ENCODE assay signal across 12 mouse cellular contexts in genomic region chr4:86189853-86190252, GRCm38 (mm10).
DNase-seq lines count a peak whose midpoint lies in the region; ATAC-seq and TF ChIP-seq lines count a peak whose summit lies in the region.
"Had no signal": no experiment of that assay in that cellular context is flagged by ENCODE, and none has a peak within 500 bp of the region (broad histone marks: within the 10 kb centered on the region; RNA-seq: fewer than 3 reads in every experiment).

No protein-coding gene starts in this region.

- H3K36me3 ChIP-seq in intestine, embryonic 14.5 days (ENCODE audit: control insufficient read depth, insufficient read depth, low read length) = no peaks in the 10 kb centered on the region
- H3K36me3 ChIP-seq in intestine, postnatal 0 days (ENCODE audit: control insufficient read depth, insufficient read depth) = no peaks in the 10 kb centered on the region
- H3K36me3 ChIP-seq in hindbrain, embryonic 16.5 days (ENCODE audit: control insufficient read depth, insufficient read depth, low read length) = no peaks in the 10 kb centered on the region
- H3K36me3 ChIP-seq in liver, embryonic 11.5 days (ENCODE audit: control insufficient read depth, insufficient read depth, low read length) = no peaks in the 10 kb centered on the region

- H3K9ac ChIP-seq in intestine, embryonic 14.5 days (ENCODE audit: low read length) = no peak overlapping the region
- H3K9ac ChIP-seq in intestine, postnatal 0 days (ENCODE audit: low read depth, low read length) = no peak overlapping the region
- H3K9ac ChIP-seq in hindbrain, embryonic 16.5 days (ENCODE audit: low read depth, low read length) = no peak overlapping the region
- no peak overlapping the region for H3K9ac ChIP-seq in liver, embryonic 11.5 days (ENCODE audit: low read depth, low read length)
- H3K9ac ChIP-seq: liver, postnatal 0 days had no signal

- no peaks in the 10 kb centered on the region for H3K9me3 ChIP-seq in intestine, embryonic 14.5 days (ENCODE audit: control insufficient read depth, low read length)
- no peaks in the 10 kb centered on the region for H3K9me3 ChIP-seq in intestine, postnatal 0 days (ENCODE audit: control insufficient read depth)
- 0 out of 2 replicates have a peak, but pooled peaks cover 2% of the 10 kb centered on the region for H3K9me3 ChIP-seq in hindbrain, embryonic 16.5 days (ENCODE audit: control insufficient read depth, low read length)
- no peaks in the 10 kb centered on the region for H3K9me3 ChIP-seq in liver, embryonic 11.5 days (ENCODE audit: control insufficient read depth, low read length)

- ATAC-seq in intestine, embryonic 14.5 days (replicated peaks; ENCODE audit: low FRiP score, low TSS enrichment, low read depth) = peak; percentile 70; the same call in 1 of the 2 replicates
- no peak for ATAC-seq in intestine, postnatal 0 days
- ATAC-seq in hindbrain, embryonic 16.5 days = peak; percentile 76
- ATAC-seq in liver, embryonic 11.5 days (replicated peaks; ENCODE audit: low FRiP score) = no peak
- ATAC-seq: activated CD4-positive, CD25-positive, alpha-beta regulatory T cell, adult 4 months; liver, postnatal 0 days had no signal

- peaks cover 8% of the 10 kb centered on the region; the same call in 1 of the 2 replicates for H3K4me1 ChIP-seq in intestine, embryonic 14.5 days (replicated peaks; ENCODE audit: control insufficient read depth, insufficient read depth, low read length)
- no peaks in the 10 kb centered on the region for H3K4me1 ChIP-seq in intestine, postnatal 0 days (replicated peaks; ENCODE audit: control insufficient read depth, insufficient read depth, low read length)
- H3K4me1 ChIP-seq in hindbrain, embryonic 16.5 days (ENCODE audit: control insufficient read depth, insufficient read depth, low read depth, low read length) = no peaks in the 10 kb centered on the region
- H3K4me1 ChIP-seq in liver, embryonic 11.5 days (replicated peaks; ENCODE audit: control insufficient read depth, insufficient read depth, low read length) = no peaks in the 10 kb centered on the region

- 25% methylated on average over 2 of the region's 2 CpGs for WGBS in intestine, embryonic 14.5 days
- WGBS in intestine, postnatal 0 days = 41% methylated on average over 2 of the region's 2 CpGs
- 38% methylated on average over 2 of the region's 2 CpGs for WGBS in hindbrain, embryonic 16.5 days
- 78% methylated on average over 2 of the region's 2 CpGs for WGBS in liver, embryonic 11.5 days

- no peak for TF ChIP-seq CTCF in intestine, postnatal 0 days (IDR thresholded peaks at IDR 0.05; ENCODE audit: low read depth)

- H3K4me2 ChIP-seq in intestine, embryonic 14.5 days (ENCODE audit: low read length) = no peak overlapping the region
- no peak overlapping the region for H3K4me2 ChIP-seq in intestine, postnatal 0 days (replicated peaks; ENCODE audit: low read depth)
- H3K4me2 ChIP-seq in hindbrain, embryonic 16.5 days (ENCODE audit: low read length) = no peak overlapping the region
- no peak overlapping the region for H3K4me2 ChIP-seq in liver, embryonic 11.5 days

- H3K4me3 ChIP-seq in intestine, embryonic 14.5 days (ENCODE audit: low read depth, low read length) = no peak overlapping the region
- no peak overlapping the region for H3K4me3 ChIP-seq in intestine, postnatal 0 days (ENCODE audit: low read depth, low read length)
- no peak overlapping the region for H3K4me3 ChIP-seq in hindbrain, embryonic 16.5 days (ENCODE audit: low read length)
- H3K4me3 ChIP-seq in liver, embryonic 11.5 days (ENCODE audit: low read depth, low read length) = no peak overlapping the region

- no peak for DNase-seq in intestine, embryonic 14.5 days (ENCODE audit: low spot score)
- peak; percentile 8 for DNase-seq in right cerebral cortex, adult 18-20 months
- no peak for DNase-seq in right cerebral cortex, postnatal 36 days (ENCODE audit: low spot score in 2 of 2)
- no peak for DNase-seq in gastrocnemius, postnatal 4 days (ENCODE audit: low spot score in 2 of 2)
- no peak for DNase-seq in liver, embryonic 11.5 days (ENCODE audit: low spot score)
- DNase-seq: kidney, adult 8-10 months; liver, postnatal 0 days; right cerebral cortex, postnatal 14 days; thymus, postnatal 36 days had no signal

- no peaks in the 10 kb centered on the region for H3K27me3 ChIP-seq in intestine, embryonic 14.5 days (replicated peaks; ENCODE audit: control insufficient read depth, insufficient read depth, low read length)
- no peaks in the 10 kb centered on the region for H3K27me3 ChIP-seq in intestine, postnatal 0 days (replicated peaks; ENCODE audit: control insufficient read depth, insufficient read depth, low read length)
- no peaks in the 10 kb centered on the region for H3K27me3 ChIP-seq in hindbrain, embryonic 16.5 days (replicated peaks; ENCODE audit: control insufficient read depth, insufficient read depth, low read length)
- no peaks in the 10 kb centered on the region for H3K27me3 ChIP-seq in liver, embryonic 11.5 days (replicated peaks; ENCODE audit: control insufficient read depth, insufficient read depth, low read length)

- H3K27ac ChIP-seq in intestine, embryonic 14.5 days (ENCODE audit: low read depth) = no peak overlapping the region
- no peak overlapping the region for H3K27ac ChIP-seq in intestine, postnatal 0 days (ENCODE audit: low read depth, low read length)
- no peak overlapping the region for H3K27ac ChIP-seq in hindbrain, embryonic 16.5 days (ENCODE audit: low read depth, low read length)
- H3K27ac ChIP-seq in liver, embryonic 11.5 days (ENCODE audit: low read depth, low read length) = no peak overlapping the region

Comparison
In these comparisons a context has a peak if more than half of its experiments do, and no peak if none do; other contexts are left out.
1. ATAC-seq: peak in intestine, embryonic 14.5 days (single experiment) and hindbrain, embryonic 16.5 days (single experiment); none in intestine, postnatal 0 days (single experiment) and liver, embryonic 11.5 days (single experiment).